Mouse (Mus musculus) 416B (cell line): ENCODE results near the gene Defa32.
"Not testable (repeated sequence)": the region's sequence is repeated elsewhere in the genome, so short reads cannot be mapped to it uniquely, and the experiment has no call there.

Experiments
- DNase-seq: peaks from one replicate; pipeline ENCODE4 v3.0.0; 2011; ENCODE audit warnings: low read depth

The Defa32 gene

GRCm38 (mm10) chr8:21528732-21529131, at the start of gene Defa32:
Gene Defa32 (plus strand): TSS chr8:21529032.
- DNase-seq: not testable (repeated sequence)

DNA sequence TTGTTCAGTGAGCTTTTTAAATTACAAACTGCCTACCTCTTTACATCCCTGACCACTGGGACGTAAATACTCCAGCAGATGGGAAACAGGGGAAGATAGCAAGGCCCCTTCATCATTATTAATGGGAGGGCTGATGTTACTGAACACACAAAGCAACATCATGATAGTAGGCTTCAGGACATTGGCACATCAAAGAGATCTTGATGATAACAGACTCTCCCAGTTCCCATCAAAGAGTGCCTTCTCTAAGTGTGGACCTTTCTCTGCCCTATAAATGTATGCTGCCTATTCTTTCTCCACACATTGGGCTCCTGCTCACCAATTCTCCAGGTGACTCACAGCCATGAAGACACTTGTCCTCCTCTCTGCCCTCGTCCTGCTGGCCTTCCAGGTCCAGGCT, 19.9 kb upstream of the Defa32 start, which contains the start of gene Defa20:
Defa20 (plus strand) TSS at position 301 of the 400 bp plus-strand sequence.
- DNase-seq: not testable (repeated sequence)

- not testable (repeated sequence) for DNase-seq
These were observed 36.3 kb downstream of the Defa32 start, which contains the start of gene Defa37 for GRCm38 (mm10) chr8:21565086-21565485. Gene Defa37 (plus strand): TSS chr8:21565386.
